Mouse (Mus musculus) stomach, embryonic 15.5 days (tissue): ENCODE measurements around the gene Fhl1. TPM values are rescaled to one million over a fixed set of nuclear protein-coding genes. Genes with fewer than 3 reads are reported as not detected.

Experiments used
- ATAC-seq: fragments of 200-750 bp; cut with Nextera tagmentation; 2 replicates; pipeline ENCODE4 v1.8.0; 2017; ENCODE audit warnings: low read depth, moderate number of reproducible peaks, moderate TSS enrichment; ENCODE audit not compliant: insufficient read depth, low FRiP score
- H3K27ac ChIP-seq: fragments of 300-500 bp; sonication (generic); 2 replicates; pipeline ENCODE4 v1.5.1; 2015; ENCODE audit warnings: mild to moderate bottlenecking, inconsistent platforms
- H3K27me3 ChIP-seq: fragments of 300-500 bp; sonication (generic); replicated peaks from 2 replicates; pipeline ENCODE4 v1.6.1; 2015; ENCODE audit warnings: inconsistent platforms
- H3K36me3 ChIP-seq: fragments of 300-500 bp; sonication (generic); 2 replicates; pipeline ENCODE4 v1.6.1; 2015; ENCODE audit warnings: inconsistent platforms
- H3K4me1 ChIP-seq: fragments of 300-500 bp; sonication (generic); 2 replicates; pipeline ENCODE4 v1.6.1; 2015; ENCODE audit warnings: inconsistent platforms
- H3K4me2 ChIP-seq: fragments of 300-500 bp; sonication (generic); 2 replicates; pipeline ENCODE4 v1.6.1; 2015; ENCODE audit warnings: mild to moderate bottlenecking, inconsistent platforms
- H3K4me3 ChIP-seq: fragments of 300-500 bp; sonication (generic); replicated peaks from 2 replicates; pipeline ENCODE4 v1.5.1; 2015; ENCODE audit warnings: inconsistent platforms
- H3K9ac ChIP-seq: fragments of 300-500 bp; sonication (generic); 2 replicates; pipeline ENCODE4 v1.6.1; 2015; ENCODE audit warnings: inconsistent platforms
- H3K9me3 ChIP-seq: fragments of 300-500 bp; sonication (generic); 2 replicates; pipeline ENCODE4 v1.6.1; 2016; ENCODE audit warnings: inconsistent platforms
- WGBS: fragments of 180-500 bp; shearing (Covaris S2); methylation state at CpG from one replicate; pipeline ENCODE4 v1.1.7; 2015; 5-methylcytosine and 5-hydroxymethylcytosine counted together
- polyA plus RNA-seq: library from polyadenylated mRNA; unstranded; fragments of >200 nt; fragmentation: Nextera tagmentation; extraction: Ambion mirVana; gene quantifications from 2 replicates; pipeline ENCODE4 v1.2.1, GENCODE M21; 2015

Gene Fhl1
- polyA plus RNA-seq, 1 experiment from 2014 or later = 69.8 TPM

GRCm38 (mm10) chrX:56712666-56713065, 18.9 kb upstream of the Fhl1 start:
- no peak overlapping the region for H3K4me2 ChIP-seq
- H3K9ac ChIP-seq = no peak overlapping the region
- H3K9me3 ChIP-seq = no peaks in the 10 kb centered on the region
- no peak for ATAC-seq
- WGBS = 57% methylated on average over 1 of the region's 1 CpGs
- H3K36me3 ChIP-seq = no peaks in the 10 kb centered on the region
- no peak overlapping the region for H3K4me3 ChIP-seq
- no peaks in the 10 kb centered on the region for H3K27me3 ChIP-seq
- H3K27ac ChIP-seq = no peak overlapping the region
- no peaks in the 10 kb centered on the region for H3K4me1 ChIP-seq

- ATAC-seq = no peak
- no peaks in the 10 kb centered on the region for H3K27me3 ChIP-seq
- no peaks in the 10 kb centered on the region for H3K36me3 ChIP-seq
- H3K4me1 ChIP-seq = no peaks in the 10 kb centered on the region
- H3K4me3 ChIP-seq = no peak overlapping the region
- H3K4me2 ChIP-seq = no peak overlapping the region
- no peak overlapping the region for H3K9ac ChIP-seq
- no peaks in the 10 kb centered on the region for H3K9me3 ChIP-seq
- WGBS = 69% methylated on average over 8 of the region's 8 CpGs
- H3K27ac ChIP-seq = no peak overlapping the region
These were observed 9.0 kb upstream of the Fhl1 start for GRCm38 (mm10) chrX:56722559-56722958.

- Histone ChIP-seq H3K9ac (no peak overlapping the region), H3K27me3 (no peaks in the 10 kb centered on the region), H3K36me3 (no peaks in the 10 kb centered on the region), H3K27ac (no peak overlapping the region), H3K9me3 (no peaks in the 10 kb centered on the region), H3K4me2 (no peak overlapping the region), H3K4me3 (no peak overlapping the region), H3K4me1 (no peaks in the 10 kb centered on the region)
- ATAC-seq = peak; percentile 27; the same call in 1 of the 2 replicates
- 71% methylated on average over 3 of the region's 3 CpGs for WGBS
These were observed 3.1 kb upstream of the Fhl1 start for GRCm38 (mm10) chrX:56728507-56728906.

- H3K4me1 ChIP-seq = no peaks in the 10 kb centered on the region
- peak overlapping the region; percentile 49 for H3K4me3 ChIP-seq
- no peaks in the 10 kb centered on the region for H3K9me3 ChIP-seq
- H3K9ac ChIP-seq = 0 out of 2 replicates have a peak overlapping the region, but pooled peaks have one; percentile 12
- ATAC-seq = no peak
- 0 out of 2 replicates have a peak overlapping the region, but pooled peaks have one; percentile 31 for H3K27ac ChIP-seq
- no peaks in the 10 kb centered on the region for H3K36me3 ChIP-seq
- WGBS = 20% methylated on average over 10 of the region's 10 CpGs
- peak overlapping the region; percentile 55 for H3K4me2 ChIP-seq
- H3K27me3 ChIP-seq = no peaks in the 10 kb centered on the region
These were observed 720 bp upstream of the Fhl1 start for GRCm38 (mm10) chrX:56730828-56731305.

- peak overlapping the region; percentile 55 for H3K4me2 ChIP-seq
- no peaks in the 10 kb centered on the region for H3K4me1 ChIP-seq
- no peak overlapping the region for H3K9ac ChIP-seq
- H3K36me3 ChIP-seq = no peaks in the 10 kb centered on the region
- 34% methylated on average over 3 of the region's 3 CpGs for WGBS
- H3K27ac ChIP-seq = no peak overlapping the region
- no peaks in the 10 kb centered on the region for H3K27me3 ChIP-seq
- H3K4me3 ChIP-seq = peak overlapping the region; percentile 49
- no peaks in the 10 kb centered on the region for H3K9me3 ChIP-seq
- ATAC-seq = no peak
These were observed 814 bp downstream of the Fhl1 start for GRCm38 (mm10) chrX:56732401-56732800.

- Histone ChIP-seq H3K27ac (no peak overlapping the region), H3K4me3 (no peak overlapping the region)
- 35% methylated on average over 5 of the region's 5 CpGs for WGBS
These were observed 2.8 kb downstream of the Fhl1 start for GRCm38 (mm10) chrX:56734436-56734835.

GRCm38 (mm10) chrX:56736226-56736625, 4.6 kb downstream of the Fhl1 start:
- 89% methylated on average over 1 of the region's 1 CpGs for WGBS
- Histone ChIP-seq H3K4me3 (no peak overlapping the region), H3K9ac (no peak overlapping the region), H3K9me3 (no peaks in the 10 kb centered on the region), H3K27me3 (no peaks in the 10 kb centered on the region), H3K36me3 (no peaks in the 10 kb centered on the region), H3K4me1 (no peaks in the 10 kb centered on the region), H3K4me2 (no peak overlapping the region), H3K27ac (no peak overlapping the region)
- ATAC-seq = no peak

More at GRCm38 (mm10) chrX:56734436-56734835, 2.8 kb downstream of the Fhl1 start:
- H3K4me2 ChIP-seq = no peak overlapping the region
- no peaks in the 10 kb centered on the region for H3K9me3 ChIP-seq
- no peak for ATAC-seq
- no peaks in the 10 kb centered on the region for H3K27me3 ChIP-seq
- H3K36me3 ChIP-seq = no peaks in the 10 kb centered on the region
- H3K4me1 ChIP-seq = no peaks in the 10 kb centered on the region
- H3K9ac ChIP-seq = no peak overlapping the region

- H3K4me2 ChIP-seq = no peak overlapping the region
- no peaks in the 10 kb centered on the region for H3K4me1 ChIP-seq
- no peak for ATAC-seq
- no peaks in the 10 kb centered on the region for H3K9me3 ChIP-seq
- no peak overlapping the region for H3K9ac ChIP-seq
- no peak overlapping the region for H3K27ac ChIP-seq
- WGBS = 50% methylated on average over 5 of the region's 5 CpGs
- no peaks in the 10 kb centered on the region for H3K27me3 ChIP-seq
- H3K36me3 ChIP-seq = no peaks in the 10 kb centered on the region
- H3K4me3 ChIP-seq = no peak overlapping the region
These were observed 6.4 kb downstream of the Fhl1 start for GRCm38 (mm10) chrX:56737848-56738554.

GRCm38 (mm10) chrX:56741428-56741827, 9.8 kb downstream of the Fhl1 start:
- Histone ChIP-seq H3K9me3 (no peaks in the 10 kb centered on the region), H3K4me1 (no peaks in the 10 kb centered on the region), H3K4me2 (no peak overlapping the region), H3K4me3 (no peak overlapping the region), H3K27me3 (no peaks in the 10 kb centered on the region), H3K9ac (no peak overlapping the region), H3K36me3 (no peaks in the 10 kb centered on the region), H3K27ac (no peak overlapping the region)
- WGBS = 70% methylated on average over 3 of the region's 3 CpGs
- ATAC-seq = no peak

- no peak overlapping the region for H3K27ac ChIP-seq
- 51% methylated on average over 4 of the region's 4 CpGs for WGBS
- no peaks in the 10 kb centered on the region for H3K9me3 ChIP-seq
- H3K27me3 ChIP-seq = no peaks in the 10 kb centered on the region
- H3K4me1 ChIP-seq = no peaks in the 10 kb centered on the region
- no peak overlapping the region for H3K4me3 ChIP-seq
- no peak overlapping the region for H3K4me2 ChIP-seq
- H3K9ac ChIP-seq = no peak overlapping the region
- ATAC-seq = no peak
- H3K36me3 ChIP-seq = no peaks in the 10 kb centered on the region
These were observed 19.9 kb downstream of the Fhl1 start for GRCm38 (mm10) chrX:56751536-56751935.

GRCm38 (mm10) chrX:56752144-56752543, 20.6 kb downstream of the Fhl1 start:
- Histone ChIP-seq H3K4me1 (no peaks in the 10 kb centered on the region), H3K4me2 (no peak overlapping the region), H3K36me3 (no peaks in the 10 kb centered on the region), H3K27ac (no peak overlapping the region), H3K9me3 (no peaks in the 10 kb centered on the region), H3K27me3 (no peaks in the 10 kb centered on the region), H3K9ac (no peak overlapping the region), H3K4me3 (no peak overlapping the region)
- no peak for ATAC-seq
- WGBS = 45% methylated on average over 6 of the region's 6 CpGs

GRCm38 (mm10) chrX:56753317-56754289, 22.0 kb downstream of the Fhl1 start:
- WGBS = 64% methylated on average over 8 of the region's 8 CpGs
- Histone ChIP-seq H3K9ac (no peak overlapping the region), H3K27ac (no peak overlapping the region), H3K4me1 (no peaks in the 10 kb centered on the region), H3K4me3 (no peak overlapping the region), H3K36me3 (no peaks in the 10 kb centered on the region), H3K9me3 (no peaks in the 10 kb centered on the region), H3K4me2 (no peak overlapping the region), H3K27me3 (no peaks in the 10 kb centered on the region)
- peak; percentile 34; the same call in 1 of the 2 replicates for ATAC-seq
